Mouse (Mus musculus) cerebellum, postnatal 4 days (tissue): Measurements from ENCODE around the gene Wnt5b.
"Not testable (repeated sequence)": the region's sequence is repeated elsewhere in the genome, so short reads cannot be mapped to it uniquely, and the experiment has no call there.

Experiments
- DNase-seq, 2 experiments: peaks; one replicate each; pipeline ENCODE4 v3.0.0; 2022; ENCODE audit warnings: low spot score in 2 of 2, mixed read lengths in 1 of 2

Wnt5b gene

GRCm38 (mm10) chr6:119451981-119452499 is 92.1 kb downstream of the Wnt5b start:
- DNase-seq: peak in 1 of 2 experiments; percentile 63

- DNase-seq: no peak
Observed at GRCm38 (mm10) chr6:119450965-119451943, 92.9 kb downstream of the Wnt5b start.

GRCm38 (mm10) chr6:119449060-119449499 is 95.1 kb downstream of the Wnt5b start:
- peak in 1 of 2 experiments; percentile 34 for DNase-seq

- no peak for DNase-seq
Observed at GRCm38 (mm10) chr6:119448321-119449059, 95.7 kb downstream of the Wnt5b start.

GRCm38 (mm10) chr6:119445671-119446607 is 98.2 kb downstream of the Wnt5b start:
- DNase-seq: no peak

- peak; percentile 68 to 82 for DNase-seq
Observed at GRCm38 (mm10) chr6:119443742-119444645, 100.2 kb downstream of the Wnt5b start.

- not testable (repeated sequence) for DNase-seq
Observed at GRCm38 (mm10) chr6:119442729-119443128, 101.4 kb downstream of the Wnt5b start.

- no peak for DNase-seq
Observed at GRCm38 (mm10) chr6:119437894-119438761, 106.0 kb downstream of the Wnt5b start.

GRCm38 (mm10) chr6:119434394-119434793 is 109.8 kb downstream of the Wnt5b start:
- DNase-seq: no peak

GRCm38 (mm10) chr6:119431751-119432324 is 112.3 kb downstream of the Wnt5b start:
- no peak for DNase-seq

- peak in 1 of 2 experiments; percentile 60 for DNase-seq
Observed at GRCm38 (mm10) chr6:119430508-119430907, 113.6 kb downstream of the Wnt5b start.

- no peak for DNase-seq
Observed at GRCm38 (mm10) chr6:119429311-119429710, 114.8 kb downstream of the Wnt5b start.

GRCm38 (mm10) chr6:119428611-119429010 is 115.5 kb downstream of the Wnt5b start:
- no peak for DNase-seq

GRCm38 (mm10) chr6:119421001-119421400 is 123.1 kb downstream of the Wnt5b start:
- no peak for DNase-seq

GRCm38 (mm10) chr6:119420357-119420756 is 123.8 kb downstream of the Wnt5b start:
- DNase-seq: no peak

GRCm38 (mm10) chr6:119419412-119419811 is 124.7 kb downstream of the Wnt5b start:
- no peak for DNase-seq

GRCm38 (mm10) chr6:119418392-119419251 is 125.5 kb downstream of the Wnt5b start:
- DNase-seq: no peak

GRCm38 (mm10) chr6:119417821-119418220 is 126.3 kb downstream of the Wnt5b start:
- no peak for DNase-seq
